Mouse (Mus musculus): ENCODE measurements at regions not wholly inside any gene's neighbourhood (a gene's known extent, or its start where the extent isn't known, plus 50 kb on each side); places are given as distances from the start of the nearest gene placed in this dataset.
A peak's percentile ranks its signal among the peaks of the same experiment; 100 is the strongest.

DNA sequence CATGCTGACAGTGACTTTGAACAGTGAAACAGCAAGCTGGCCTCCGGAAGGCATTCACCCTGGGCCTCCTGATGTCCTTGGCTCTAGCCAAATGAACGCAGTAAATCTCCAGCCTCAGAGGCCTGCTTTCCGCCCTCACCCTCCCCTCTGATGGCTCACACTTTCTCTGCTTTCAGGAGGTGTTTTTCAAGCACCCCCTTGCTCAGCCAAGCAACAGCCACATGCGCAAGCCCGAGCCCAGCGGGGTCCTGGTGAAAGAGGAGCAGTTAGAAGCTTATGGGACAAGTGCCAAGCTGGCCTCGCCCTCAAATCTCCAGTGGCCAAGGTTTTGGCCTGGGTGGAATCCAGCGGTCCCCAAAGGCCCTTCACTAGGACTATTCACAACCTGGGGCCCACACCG is 109.6 kb upstream of the Zbtb40 start:
- no peak for DNase-seq (ENCODE audit: low spot score)

DNA sequence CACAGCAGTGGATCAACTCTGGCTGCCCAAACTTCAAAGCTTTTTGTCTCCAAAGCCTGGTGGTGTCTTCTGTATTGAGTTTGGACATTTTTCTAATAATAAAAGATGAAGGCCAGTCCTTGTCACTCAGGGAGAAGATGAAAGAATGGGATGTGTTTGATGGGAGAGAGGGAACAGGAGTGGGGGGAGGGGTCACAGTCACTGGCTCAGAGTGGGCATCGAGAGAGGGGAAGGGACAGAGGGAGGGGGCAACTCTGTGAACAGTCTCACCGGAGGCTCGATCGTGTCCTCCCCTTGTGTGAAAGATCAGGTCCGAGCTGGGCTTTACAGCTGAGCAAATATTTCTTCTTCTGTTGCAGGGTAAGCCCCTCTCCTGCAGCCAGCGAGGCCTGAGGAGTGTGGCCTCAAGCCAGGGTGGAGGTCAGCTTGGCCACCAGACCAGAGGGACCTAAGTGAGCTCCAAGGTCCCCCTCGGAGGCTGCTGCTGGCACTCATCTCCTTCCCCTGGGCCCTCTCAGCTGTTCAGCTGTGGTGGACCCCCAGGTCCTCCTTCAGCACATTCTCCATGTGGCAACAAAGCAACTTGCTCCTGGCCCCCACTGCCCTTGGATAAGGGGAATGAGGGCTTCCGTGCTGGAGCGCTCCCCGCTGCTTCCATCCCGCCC is 108.0 kb upstream of the Zbtb40 start:
- no peak for DNase-seq (ENCODE audit: low spot score)

DNA sequence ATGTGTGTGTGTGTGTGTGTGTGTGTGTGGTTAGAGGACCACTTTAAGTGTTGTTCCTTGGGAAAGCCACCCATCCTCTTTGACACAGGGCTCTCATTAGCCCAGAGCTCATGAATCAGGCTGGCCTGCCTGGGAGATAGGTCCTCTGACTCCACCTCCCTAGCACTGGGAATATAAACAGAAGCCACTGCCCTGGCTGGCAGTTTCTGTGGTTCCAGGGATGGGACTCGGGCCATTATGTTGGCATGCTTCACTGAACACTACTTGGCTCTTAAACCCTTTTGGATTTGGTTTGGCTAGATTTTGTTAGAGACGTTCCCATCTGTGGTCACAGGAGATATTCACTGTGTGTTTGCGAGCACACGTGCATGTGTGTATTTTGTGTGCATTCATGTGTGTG is 100.2 kb upstream of the Zbtb40 start:
- DNase-seq (ENCODE audit: low spot score): no peak

DNA sequence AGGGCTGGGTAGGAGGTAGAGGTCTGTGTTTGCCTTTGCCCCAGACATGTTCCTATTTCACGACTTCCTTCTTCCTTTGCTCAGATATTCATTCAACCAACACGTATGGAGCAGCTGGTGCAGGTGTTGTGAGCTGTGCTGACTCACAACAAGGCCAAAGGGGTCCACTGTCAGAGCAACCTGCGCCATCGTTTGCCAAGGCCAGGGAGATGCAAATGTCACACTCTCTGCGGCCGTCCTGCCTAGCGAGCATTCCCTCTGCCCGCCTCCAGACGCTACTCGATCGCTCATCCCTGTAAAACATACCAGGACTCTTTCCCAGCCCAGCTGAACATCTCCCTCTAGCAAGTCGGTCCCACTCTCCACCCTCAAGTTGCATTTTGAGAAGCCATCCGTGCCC is 99.2 kb upstream of the Zbtb40 start:
- no peak for DNase-seq (ENCODE audit: low spot score)

DNA sequence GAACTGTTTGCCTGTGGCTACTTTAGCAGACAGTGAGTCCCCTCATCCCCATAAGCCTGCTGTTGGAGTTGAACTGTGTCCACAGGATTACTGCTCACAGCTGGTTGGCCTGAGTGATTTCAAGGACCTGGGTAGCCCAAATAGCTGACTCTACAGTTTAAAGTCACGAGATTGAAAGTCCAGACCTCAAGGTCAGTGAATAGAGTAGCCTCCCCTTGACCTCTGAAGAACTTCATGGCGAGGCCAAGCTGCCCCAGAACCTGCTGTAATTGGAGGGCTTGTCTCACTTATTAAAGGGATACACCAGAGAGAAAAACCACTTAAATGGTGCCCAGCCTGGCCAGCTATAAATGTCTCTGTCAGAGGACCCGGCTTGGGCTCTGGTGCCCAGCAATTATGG is 97.7 kb upstream of the Zbtb40 start:
- DNase-seq (ENCODE audit: low spot score): no peak

DNA sequence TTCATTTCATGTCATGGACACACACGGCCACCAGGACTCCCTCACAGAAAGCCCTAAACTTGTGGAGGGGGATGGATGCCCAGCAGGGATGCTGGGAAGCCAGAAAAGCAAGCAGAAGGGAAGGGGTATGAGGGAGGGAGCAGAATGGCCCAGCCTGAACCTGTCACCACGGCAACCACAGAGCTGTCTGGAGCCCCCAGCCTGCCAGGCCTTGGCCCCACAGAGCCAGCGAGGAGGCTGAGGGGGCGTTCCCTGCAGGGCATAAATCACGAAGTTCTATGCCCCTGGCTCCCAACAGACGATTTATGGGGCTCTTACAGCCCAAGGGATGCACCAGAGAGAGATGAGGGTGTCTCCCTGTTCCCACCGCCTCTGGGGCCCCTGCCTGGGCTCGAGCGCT is 93.7 kb upstream of the Zbtb40 start:
- no peak for DNase-seq (ENCODE audit: low spot score)

DNA sequence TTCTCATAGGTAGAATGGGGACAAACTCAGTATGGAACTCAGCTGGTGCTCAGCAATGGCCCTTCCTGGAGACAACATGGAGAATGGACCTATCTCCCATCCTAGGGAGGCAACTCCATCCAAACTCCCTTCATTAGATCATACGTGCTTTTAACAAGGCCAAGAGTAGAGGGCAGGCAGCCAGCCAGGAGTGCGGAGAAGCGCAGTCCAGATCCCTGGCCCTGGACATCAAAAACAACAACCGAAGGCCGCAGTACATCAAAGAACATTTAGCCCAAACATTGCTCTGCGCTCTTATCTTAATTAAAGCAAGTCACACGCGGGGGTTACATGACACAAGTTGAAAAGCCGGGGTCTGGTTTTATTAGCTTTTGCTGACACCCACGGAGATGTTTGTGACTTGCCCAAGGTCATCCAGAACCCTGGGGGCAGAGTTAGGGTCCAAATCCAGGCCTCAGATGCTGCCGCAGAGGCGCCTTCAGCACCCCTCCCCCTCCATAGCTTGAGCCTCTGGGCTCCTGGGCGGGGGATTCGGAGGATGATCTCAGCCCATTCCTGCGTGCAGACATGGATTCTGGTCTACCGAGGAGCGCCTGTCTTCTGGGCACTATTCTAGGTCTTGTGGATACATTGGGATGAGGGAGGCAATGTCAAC is 90.6 kb upstream of the Zbtb40 start:
- DNase-seq (ENCODE audit: low spot score): no peak

DNA sequence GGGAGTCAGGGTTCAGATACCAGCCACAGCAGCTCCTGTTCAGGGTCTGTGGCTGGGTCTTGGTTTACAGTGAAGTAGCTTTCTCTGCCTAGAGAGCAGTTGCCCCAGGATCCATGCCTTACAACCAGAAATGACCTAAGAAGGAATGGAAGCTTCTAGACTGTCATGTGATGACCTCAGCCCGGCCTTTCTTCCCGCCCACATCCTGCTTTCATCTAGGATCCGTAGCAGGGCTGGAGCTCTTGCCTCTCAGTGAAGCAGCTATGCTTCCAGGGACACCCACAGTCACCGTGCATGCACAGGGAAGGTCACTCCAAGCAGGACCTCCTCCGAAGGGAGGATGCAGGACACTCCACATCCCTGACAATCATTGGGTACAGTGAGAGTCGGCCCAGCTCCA is 89.5 kb upstream of the Zbtb40 start:
- no peak for DNase-seq (ENCODE audit: low spot score)

DNA sequence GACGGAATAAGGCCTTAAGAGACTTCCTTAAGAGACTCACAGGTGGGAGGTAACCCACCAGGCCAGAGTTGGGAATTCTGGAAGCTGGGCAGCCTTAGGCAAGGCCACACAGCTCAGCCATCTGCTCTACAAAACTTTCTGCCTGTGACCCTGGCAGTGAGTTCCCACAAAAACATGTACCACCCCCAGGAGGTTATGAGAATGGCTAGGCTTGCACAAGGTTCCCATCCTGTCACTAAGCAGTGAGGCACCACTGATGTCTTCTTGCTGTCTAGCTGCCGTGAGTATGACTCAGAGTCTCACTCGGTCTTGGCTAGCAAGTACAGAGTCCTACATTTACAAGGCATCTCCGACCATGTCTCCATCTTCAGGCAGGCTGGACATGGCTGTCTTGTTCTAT is 87.7 kb upstream of the Zbtb40 start:
- DNase-seq (ENCODE audit: low spot score): no peak

DNA sequence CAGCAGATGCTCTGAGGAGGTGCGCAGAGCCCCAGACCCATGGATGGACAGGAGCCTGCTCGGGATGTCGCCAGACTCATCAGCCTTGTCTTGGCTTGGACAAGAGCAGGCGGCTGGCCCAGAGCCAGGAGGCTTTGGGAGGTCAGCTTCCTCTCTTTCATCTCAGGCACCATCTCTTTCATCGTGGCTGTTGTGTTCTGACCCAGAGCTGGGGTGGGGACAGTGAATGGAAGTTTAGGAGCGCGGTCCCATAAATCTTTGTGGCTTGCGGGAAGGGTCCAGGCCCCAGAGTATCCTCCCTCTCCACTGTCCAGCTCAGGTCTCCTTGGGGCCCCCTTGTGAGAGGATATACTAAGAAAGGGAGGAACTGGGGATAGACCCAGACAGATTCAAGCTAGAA is 87.2 kb upstream of the Zbtb40 start:
- no peak for DNase-seq (ENCODE audit: low spot score)

DNA sequence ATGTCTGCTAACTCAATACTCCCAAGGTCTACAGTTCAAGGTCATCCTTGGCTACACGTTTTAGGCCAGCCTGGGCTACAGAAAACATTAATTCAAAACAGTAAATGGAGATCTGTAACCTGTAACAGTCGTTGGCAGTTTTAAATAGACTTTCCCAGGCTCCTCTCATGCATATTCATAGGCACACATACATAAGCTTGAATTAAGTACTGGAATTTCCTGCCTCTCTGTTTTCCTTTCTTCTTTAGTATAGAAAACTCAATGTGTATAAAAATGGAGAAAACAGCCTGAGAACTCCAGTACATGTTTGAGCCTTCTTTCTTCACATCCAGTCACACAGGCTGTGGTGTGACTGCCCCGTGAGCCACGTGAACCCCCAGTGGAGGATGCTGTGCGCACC is 86.0 kb upstream of the Zbtb40 start:
- no peak for DNase-seq (ENCODE audit: low spot score)

DNA sequence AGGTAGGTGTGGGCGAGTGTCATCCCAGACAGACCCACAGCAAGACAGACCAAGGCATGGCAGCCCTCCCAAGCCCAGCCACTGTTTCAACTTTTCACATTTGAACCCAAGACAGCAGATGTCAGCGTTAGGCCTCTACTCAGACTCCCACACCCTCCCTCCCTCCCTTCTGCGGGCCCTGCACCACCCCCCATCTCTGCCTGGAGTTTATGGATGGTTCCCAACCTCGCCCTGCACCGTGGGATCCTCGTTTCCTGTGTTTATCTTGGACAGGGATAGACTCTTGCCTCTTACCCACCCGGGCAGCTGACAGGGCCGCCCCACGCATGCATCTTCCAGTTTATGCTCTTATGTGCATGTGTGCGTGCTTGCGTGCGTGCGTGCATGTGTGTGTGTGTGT is 85.2 kb upstream of the Zbtb40 start:
- DNase-seq (ENCODE audit: low spot score): no peak

DNA sequence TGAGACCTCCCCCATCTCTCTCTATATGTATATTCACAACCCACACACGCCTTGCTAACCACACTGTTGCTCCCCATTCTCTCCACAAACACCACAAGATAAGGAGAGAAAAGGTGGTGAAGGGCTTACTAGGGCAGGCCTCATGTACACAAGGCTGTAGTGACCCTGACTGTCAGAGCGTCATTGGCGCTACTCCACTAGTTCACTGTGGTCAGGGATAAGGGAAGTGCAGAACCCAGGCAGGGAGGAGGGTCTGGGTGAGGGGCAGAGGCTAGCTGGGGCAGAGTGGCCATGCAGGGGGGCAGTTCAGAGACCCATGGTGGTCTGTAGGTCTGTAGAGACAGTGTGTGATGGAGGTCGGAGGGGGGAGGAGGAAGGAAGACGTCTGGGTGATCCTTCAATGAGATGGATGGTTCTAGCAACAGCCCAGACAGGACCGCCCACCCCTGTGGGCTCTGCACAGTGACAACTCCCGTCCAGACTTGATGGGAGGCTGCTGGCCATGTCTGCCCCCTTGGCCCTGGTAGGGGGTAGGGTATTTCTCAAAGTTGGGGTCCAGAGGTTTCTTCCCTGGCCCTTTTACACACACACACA is 82.1 kb upstream of the Zbtb40 start:
- DNase-seq (ENCODE audit: low spot score): no peak

DNA sequence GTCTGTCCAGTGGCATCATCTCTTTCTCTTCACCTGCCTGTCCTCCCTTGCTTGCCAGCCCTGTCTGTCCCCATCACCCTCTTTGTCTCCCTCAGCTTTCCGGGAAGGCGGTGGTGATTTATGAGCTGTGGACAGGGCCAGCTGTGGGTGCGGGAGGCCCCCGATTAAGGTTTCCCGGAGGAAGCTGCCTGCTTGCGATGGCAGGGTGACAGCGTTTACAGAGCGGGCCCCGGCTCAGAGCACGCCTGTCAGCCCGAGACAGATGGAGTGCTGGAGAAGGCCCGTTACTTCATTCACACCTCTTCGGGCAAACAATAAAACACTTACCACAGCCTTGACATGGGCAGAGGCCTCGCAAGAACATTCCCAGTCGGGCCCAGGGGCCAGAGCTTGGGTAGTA is 79.6 kb upstream of the Zbtb40 start:
- DNase-seq (ENCODE audit: low spot score): no peak

DNA sequence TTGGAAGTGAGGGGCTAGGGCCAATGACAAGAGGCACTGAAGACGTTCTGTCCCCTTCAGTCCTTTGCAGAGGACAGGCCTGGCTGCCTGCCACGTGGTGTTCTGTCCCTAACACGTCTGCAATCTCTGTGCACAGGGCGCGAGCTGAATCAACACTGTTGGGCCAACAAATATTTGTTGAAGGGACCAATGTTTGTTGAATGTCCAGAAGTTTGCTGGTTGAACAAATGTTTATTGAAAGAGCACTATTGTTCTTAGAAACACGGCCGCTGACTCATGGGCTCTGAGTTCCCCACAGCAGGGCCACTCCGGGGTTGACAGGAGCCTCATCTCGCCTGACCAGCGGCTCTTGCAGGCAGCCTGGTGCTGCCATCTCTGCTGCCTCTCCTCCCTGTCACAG is 73.1 kb upstream of the Zbtb40 start:
- DNase-seq (ENCODE audit: low spot score): no peak

DNA sequence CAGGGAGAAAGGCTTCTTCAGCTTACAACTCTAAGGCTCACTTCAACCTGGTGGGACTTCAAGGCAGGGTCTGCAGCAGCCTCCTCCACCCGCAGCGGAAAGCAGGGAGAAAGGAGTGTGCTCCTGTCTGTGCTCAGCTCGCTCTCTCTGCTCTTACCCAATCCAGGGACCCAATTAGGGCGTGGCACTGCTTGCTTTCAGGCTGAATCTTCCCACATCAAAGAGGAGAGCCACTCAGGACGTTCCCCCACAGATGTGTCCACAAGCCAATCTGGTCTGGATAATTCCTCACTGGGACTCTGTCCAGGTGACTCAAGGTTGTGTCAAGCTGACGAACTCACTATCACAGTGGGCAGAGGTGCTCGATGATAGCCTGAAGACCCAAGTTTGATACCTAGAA is 72.0 kb upstream of the Zbtb40 start:
- no peak for DNase-seq (ENCODE audit: low spot score)

DNA sequence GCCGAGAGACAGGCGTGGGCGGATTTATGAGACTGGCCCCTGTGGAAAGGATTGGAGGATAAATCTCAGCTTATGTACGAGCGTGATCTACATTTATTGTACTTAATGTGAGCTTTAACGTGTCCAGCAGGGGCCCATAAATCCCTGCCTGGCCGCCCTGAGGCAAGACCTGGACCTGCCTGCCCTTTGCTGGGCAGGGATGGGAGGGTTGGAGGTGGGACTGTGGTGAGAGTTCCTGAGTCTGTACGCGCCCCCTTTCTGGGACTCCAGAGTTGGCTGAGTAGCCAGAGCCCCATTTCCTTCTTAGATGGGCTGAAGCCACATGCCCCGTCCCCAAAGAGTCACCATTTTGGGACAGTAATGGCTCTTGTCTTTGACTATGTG is 69.7 kb upstream of the Zbtb40 start:
- no peak for DNase-seq (ENCODE audit: low spot score)

DNA sequence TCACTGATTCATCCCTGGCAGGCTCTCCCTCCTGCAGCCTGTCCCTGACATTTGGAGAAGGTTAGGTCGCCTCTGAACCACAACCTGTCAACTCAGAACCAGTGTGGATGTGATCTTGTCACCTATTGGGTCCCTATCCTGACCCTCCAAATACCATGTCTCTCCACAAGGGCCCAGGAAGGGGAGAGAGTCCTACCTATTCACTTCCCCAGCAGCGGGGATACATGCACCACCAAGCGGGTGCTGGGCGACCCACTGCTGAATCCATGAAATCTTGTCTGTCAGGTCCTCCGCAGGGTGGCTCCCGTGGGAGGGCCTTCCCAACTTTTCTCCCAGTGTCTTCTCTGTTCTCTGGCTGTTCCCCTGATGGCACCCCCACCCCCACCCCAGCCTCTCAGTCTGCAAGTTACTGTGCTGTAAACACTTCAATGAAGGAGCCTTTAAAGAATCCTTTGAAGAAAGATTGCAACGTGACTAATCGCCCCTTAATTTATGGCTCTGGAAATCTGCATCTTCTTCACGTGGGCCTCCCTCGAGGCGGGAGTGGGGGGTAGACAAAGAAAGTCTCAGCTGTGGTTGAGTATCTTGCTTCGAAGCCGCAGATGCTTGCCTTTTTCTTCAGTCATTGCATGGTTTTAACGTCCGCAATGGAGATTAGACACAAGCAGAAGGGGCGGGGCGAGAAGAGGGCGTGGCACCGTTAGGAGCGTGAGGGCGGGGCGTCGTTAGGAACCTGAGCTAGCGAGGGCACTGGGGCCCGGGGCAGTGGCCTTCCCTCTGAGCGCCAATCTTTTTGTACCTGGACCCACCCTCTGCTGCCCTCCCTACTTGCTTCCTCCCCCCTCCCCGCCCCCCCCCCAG is 69.1 kb upstream of the Zbtb40 start:
- DNase-seq (ENCODE audit: low spot score): peak; percentile 24

DNA sequence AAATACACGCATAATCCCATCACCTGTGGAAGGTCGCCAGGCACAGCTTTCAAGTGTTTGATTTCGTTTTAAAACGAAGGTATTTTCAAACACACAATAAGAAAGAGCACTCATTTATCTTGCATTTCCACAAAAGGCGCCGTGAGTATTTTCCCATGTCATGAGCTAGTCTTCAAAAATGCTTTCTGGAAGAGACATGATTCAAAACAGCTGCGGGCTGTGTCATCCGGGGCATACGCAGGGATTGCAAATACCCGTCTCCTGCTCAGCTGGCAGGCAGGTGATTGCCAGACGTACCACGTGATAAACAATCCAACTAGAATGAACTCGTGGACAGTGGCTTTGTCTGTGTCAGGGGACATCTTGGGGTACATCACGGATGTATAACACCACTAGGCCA is 66.5 kb upstream of the Zbtb40 start:
- no peak for DNase-seq (ENCODE audit: low spot score)

DNA sequence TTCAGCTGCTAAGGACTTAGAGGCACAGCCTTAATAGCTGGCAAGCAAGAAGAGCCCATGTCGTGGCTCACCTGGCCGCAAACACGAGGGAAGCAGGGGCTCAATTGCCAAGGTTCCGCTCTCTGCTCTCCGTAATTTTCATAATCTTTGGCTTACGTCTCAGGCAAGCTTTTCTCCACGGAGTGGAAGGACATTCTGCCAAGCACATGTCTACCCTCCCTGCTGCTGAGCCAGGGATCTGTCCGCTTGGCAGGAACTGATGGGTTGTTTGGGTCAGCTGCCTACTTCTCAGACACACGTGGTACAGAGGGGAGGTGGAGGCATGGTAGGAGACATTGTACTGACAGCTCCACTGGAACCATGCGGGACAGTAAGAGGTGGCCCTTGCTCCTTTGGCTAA is 61.7 kb upstream of the Zbtb40 start:
- no peak for DNase-seq (ENCODE audit: low spot score)

DNA sequence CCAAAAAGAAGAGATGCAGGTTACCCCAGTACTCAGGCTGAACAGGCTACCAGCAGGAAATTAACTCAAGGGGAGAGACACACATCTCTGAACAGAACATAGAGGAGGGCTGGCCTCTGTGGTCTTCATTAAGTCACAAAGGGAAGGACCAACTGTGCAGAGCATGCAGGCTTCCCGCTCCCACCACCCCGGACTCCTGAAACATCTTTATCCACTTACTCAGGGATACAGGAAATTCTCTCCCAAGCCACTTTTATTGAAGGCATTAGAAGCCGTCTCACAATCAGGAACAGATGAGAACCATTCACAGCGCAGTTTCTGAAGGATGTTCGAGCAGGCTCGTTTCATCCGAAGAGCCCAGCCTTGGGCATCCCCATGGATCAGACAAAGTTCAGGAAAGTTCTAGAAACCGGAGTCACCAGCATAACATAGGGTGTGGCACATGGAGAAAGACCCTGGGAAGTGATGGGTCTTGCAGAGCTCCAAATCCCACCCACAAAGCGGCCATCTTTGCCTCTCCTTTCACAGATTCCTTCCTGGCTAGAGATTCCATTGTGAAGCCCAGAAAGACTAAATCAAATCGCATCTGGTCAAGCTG is 55.9 kb upstream of the Zbtb40 start:
- DNase-seq (ENCODE audit: low spot score): no peak

DNA sequence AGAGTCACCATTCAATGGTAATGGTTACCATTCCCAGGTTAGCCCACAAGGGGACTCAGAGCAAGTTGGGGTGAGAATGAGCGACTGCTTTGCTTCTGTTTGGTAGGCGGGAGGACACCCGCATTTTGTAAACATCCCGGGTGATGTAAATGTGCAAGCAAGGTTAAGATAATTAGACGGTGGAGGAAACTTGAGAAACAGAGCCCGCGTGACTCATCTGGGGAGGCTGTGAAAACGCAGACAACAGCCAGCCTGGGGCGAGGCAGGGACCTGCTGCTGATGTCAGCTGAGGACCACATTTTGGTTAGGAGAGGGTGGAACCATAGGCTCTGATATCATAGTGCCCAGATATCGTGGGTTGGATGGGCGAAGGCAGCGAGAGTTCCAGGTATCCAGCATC is 52.6 kb upstream of the Zbtb40 start:
- DNase-seq (ENCODE audit: low spot score): no peak

DNA sequence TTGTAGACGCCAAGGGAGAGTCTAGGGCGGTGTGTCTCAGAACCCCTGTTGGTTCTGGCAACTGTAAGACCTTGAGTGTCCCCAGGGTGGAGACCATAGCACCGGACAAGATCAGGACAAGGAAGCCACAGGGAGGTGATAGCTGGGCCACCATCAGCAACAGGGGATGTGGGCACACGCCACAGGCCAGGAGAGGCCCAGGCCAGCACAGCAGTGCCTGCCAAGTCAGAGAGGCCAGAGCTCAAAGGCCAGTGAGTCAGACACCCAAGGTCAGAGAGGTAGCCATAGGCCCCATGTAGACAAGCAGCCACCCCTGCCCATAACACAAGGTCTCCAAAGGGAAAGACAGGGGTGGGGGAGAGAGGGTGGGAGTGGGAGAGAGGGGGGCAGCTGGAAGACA is 52.2 kb upstream of the Zbtb40 start:
- no peak for DNase-seq (ENCODE audit: low spot score)
